Mouse (Mus musculus): ENCODE data around the gene Gm14226.

GRCm38 (mm10) chr2:155005491-155005890, 12.6 kb upstream of the Gm14226 start:
- TF ChIP-seq EP300 (IDR thresholded peaks at IDR 0.05; ENCODE audit: low read depth in 1 of 2, low read length in 2 of 2) (no peak), MEF2A (IDR thresholded peaks at IDR 0.05; ENCODE audit: extremely low read depth, insufficient replicate concordance, low read depth, low read length, poor library complexity, severe bottlenecking) (no peak), ZC3H11A (IDR thresholded peaks at IDR 0.05; ENCODE audit: low read depth, low read length) (no peak), CTCF (IDR thresholded peaks at IDR 0.05 in 2 of 3, conservative IDR thresholded peaks at IDR 0.05 in 1 of 3; ENCODE audit: control insufficient read depth in 1 of 3, insufficient read depth in 1 of 3, low read depth in 2 of 3, low read length in 3 of 3, poor library complexity in 1 of 3, severe bottlenecking in 1 of 3) (no peak), POLR2A (IDR thresholded peaks at IDR 0.05; ENCODE audit: control insufficient read depth in 1 of 2, insufficient read depth in 1 of 2, low read depth in 1 of 2, low read length in 2 of 2, poor library complexity in 1 of 2) (no peak), SMC3 (IDR thresholded peaks at IDR 0.05; ENCODE audit: low read depth, low read length) (no peak), TBP (IDR thresholded peaks at IDR 0.05; ENCODE audit: low read depth, low read length) (no peak), ETS1 (IDR thresholded peaks at IDR 0.05; ENCODE audit: low read depth, low read length) (no peak), POLR2AphosphoS5 (IDR thresholded peaks at IDR 0.05; ENCODE audit: borderline replicate concordance, low read depth, low read length) (no peak), ELF1 (IDR thresholded peaks at IDR 0.05; ENCODE audit: low read depth, low read length) (no peak), GABPA (IDR thresholded peaks at IDR 0.05; ENCODE audit: low read depth, low read length) (no peak), BHLHE40 (IDR thresholded peaks at IDR 0.05; ENCODE audit: borderline replicate concordance, low read depth, low read length) (no peak)
